In the genomic region with DNA sequence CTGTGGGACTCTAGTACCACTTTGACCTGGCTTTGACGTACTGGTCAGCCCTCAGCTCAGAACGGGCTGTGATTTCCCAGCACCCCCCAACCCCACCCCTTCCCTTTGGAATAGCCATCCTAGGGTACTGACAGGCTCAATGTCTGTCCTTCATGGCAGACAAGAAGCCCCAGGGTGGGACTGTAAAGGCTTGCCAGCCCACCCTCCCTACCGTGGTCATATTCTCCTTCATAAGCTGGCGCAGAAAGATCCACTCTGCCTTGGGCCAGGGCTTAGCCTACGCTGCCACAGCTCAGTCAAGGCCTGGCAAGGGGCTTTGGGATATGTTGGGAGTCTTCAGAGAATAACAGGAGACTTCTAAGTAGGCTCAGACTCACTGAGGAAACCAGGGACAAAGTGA, we compare ENCODE assay signal across 15 mouse cellular contexts. TPM values are rescaled to one million over a fixed set of nuclear protein-coding genes. Genes with fewer than 3 reads are reported as not detected.
"Had no signal": no experiment of that assay in that cellular context is flagged by ENCODE, and none has a peak within 500 bp of the region (broad histone marks: within the 10 kb centered on the region; RNA-seq: fewer than 3 reads in every experiment).

No protein-coding gene starts in this region.

- H3K27ac ChIP-seq: kidney, postnatal 0 days; layer of hippocampus, adult 2 months; liver, embryonic 12.5 days; liver, embryonic 15.5 days; stomach, postnatal 0 days had no signal

- H3K9me3 ChIP-seq: liver, embryonic 12.5 days; liver, embryonic 15.5 days had no signal

- H3K9ac ChIP-seq: liver, embryonic 12.5 days; liver, embryonic 15.5 days had no signal

- ATAC-seq: liver, embryonic 12.5 days had no signal

- H3K4me2 ChIP-seq: liver, embryonic 12.5 days; liver, embryonic 15.5 days; midbrain, embryonic 11.5 days had no signal

- H3K36me3 ChIP-seq: liver, embryonic 12.5 days; liver, embryonic 15.5 days had no signal

- DNase-seq: kidney, adult 11 months; layer of hippocampus, adult 9-11 months; liver; lung, postnatal 14 days; midbrain, embryonic 14.5 days; thymus, adult 2 months; thymus, postnatal 14 days; thymus, postnatal 4 days had no signal

- H3K4me3 ChIP-seq: layer of hippocampus, adult 2 months; liver, embryonic 12.5 days; liver, embryonic 15.5 days had no signal

- H3K4me1 ChIP-seq: liver, embryonic 15.5 days had no signal

RNA-seq across cellular contexts. Expression of a gene that starts 37.1 kb away (rescaled TPM):
- polyA plus RNA-seq: liver, embryonic 15.5 days; lung, embryonic 16.5 days; midbrain, embryonic 11.5 days; midbrain, embryonic 14.5 days had no signal
